Mouse (Mus musculus) CH12F3 (cell line): ENCODE results near the gene Tppp3.

ENCODE experiments used
- in situ Hi-C: fragments of 300-500 bp; cut with MboI; formaldehyde crosslinking; loops from 2 replicates; pipeline ENCODE4 v1.14.3; 2020; ENCODE audit warnings: low sequenced_read_pairs

Gene Tppp3

DNA sequence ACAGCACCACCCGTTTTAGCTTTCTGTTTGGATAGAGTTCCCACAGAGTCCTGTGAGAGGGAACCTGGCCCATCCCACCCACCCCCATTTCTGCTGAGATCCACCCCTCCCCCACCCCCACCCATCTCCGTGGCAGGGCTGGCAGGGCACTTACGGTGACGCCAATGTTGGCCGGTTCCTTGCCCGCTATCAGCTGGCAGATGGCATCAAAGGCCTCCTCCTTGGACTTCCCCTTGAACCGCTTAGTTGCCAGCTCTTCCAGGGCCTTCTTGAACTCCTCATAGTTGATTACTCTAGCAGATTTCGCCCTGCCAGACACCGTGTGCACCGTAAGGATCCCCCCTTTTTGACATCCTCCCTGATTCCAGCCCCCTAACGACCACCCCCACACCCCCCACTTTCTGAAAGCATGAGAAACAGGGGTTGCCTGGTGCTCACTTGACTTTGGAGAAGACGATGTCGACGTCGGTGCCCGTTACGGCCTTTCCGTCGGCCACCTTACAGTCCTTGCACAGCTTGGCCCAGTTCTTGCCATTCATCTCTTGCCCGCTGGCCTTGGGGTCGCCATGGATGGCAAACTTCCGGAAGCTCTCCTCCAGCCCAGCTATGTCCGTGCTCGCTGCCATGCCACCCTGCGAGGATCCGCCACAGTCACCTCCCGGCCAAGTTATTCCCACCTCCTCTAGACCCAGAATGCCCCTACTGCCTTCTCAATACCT, 3.2 kb downstream of the Tppp3 start:
- in situ Hi-C loops: no loop called here

DNA sequence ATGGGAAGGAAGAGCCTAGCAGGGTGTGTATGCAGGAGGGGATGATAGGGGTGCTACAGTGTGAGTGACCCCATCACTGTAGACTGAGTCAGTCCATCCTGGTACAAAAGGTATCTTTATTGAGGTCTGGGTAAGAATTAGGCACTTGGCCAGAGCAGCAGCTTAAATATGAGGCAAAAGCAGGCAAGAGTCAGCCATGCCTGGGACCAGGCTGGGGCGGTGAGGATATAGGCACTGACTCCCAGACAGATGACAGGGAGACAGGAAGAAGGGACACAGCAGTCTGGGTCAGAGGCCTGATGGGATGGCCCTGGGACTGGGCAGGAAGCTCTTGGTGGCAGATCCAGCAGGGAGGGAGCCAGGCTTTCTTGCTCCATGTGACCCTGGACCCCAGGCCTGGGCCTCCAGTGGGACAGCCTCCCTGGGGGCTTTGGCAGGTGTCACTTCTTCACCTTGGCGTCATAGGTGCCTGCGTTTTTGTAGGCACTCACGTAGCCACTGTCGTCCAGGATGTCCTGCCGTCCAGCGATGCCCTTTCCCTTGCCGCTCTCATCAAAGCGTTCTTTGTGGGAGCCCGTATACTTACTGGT, 3.8 kb downstream of the Tppp3 start:
- in situ Hi-C loops: no loop called here

DNA sequence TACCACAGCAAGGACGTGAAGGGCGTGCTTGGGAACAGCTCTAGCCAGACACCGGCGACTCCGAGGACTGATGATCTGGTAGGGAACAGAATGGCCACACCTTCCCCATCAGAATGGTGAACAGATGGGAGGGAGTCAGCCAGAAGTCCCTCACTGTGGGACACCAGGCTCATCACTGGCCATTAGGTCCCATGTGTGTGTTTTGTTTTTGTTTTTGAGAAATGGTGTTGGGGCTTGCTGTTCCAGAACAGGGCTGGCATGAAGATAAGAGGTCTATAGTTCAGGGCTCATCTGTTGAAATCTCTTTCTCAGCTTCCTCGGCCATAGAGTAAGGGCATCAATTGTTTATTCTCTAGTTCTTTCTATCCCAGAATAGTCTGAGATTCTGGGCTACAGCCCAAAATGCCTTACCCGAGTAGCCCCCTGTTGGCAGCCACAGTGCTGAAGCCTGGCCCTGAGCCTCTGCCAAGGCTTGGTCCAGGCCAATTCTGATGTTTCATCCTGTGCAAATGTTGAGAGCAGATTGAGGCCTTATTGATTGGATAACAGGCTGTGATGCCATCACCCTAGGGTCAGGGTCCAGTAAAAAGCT, 4.5 kb downstream of the Tppp3 start:
- in situ Hi-C loops: no loop called here

DNA sequence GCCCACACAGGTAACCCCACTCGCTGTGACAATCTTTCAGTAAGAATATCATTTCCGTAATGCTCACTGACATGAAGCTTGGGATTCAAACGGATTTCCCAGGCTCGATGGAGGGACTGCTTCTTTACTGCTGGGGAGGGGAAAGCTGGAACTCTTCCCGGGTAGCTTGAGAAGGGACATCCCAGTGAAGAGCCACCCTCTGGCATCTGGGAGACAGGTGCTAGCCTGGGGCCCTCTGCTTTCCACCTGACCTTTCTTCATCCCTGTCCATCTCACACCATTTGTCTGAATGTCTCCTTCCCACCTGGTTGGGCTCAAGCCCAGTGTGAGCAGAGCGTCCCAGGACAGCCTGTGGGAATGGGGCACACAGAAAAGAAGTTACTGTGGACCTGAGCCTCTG, 5.1 kb downstream of the Tppp3 start:
- in situ Hi-C loops: no loop called here

DNA sequence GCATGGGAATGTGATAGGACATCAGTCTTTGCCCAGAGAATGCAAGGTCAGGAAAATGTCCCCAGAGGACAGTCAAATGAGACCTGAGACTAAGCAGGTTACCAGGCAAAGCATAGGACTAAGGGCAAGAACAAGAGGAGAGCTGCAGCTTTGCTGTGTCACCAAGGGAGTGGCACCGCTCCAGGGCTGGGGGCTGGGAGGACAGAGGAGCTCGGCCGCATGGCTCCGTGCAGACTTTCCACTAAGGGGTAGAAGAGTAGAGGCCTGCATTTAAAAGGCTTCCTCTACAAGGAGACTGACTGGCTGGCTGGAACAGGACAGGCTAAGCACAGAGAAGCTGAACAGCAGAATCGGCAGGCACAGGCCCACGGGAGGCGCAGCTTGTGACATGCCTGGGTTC, 6.7 kb downstream of the Tppp3 start:
- in situ Hi-C loops: no loop called here

DNA sequence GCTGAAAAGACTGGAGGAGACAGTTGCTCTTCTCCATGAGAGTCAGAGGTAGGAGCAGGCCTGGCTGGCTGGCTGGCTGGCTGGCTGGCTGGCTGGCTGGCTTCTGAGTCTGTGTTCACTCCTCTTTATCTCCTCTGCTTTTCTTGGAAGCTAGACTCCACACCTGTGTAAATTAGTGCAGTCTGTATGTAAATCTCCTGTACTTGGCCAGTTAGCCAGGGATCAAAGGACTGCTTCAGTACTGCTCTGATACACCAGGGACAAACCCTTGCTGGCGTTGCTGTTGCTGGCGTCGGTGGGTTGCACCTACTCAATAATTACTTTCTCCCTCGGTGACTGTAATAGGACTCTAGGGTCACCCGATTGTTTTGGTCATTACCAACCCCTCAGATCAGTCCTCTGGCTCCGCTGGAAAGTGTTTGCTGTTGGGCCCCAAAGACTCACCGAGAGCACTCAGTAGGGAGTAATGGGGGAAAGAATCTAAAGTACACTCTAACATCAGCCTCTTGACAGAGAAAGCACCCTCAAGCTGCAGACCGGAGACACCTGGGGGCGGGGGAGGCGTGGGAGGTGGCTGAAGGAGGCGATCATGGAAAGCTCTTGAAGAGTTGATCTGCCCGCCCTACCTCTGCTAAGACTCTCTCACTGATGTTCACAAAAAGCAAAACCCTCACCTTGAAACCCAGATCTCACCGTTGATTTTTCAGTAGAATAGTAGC, 10.1 kb downstream of the Tppp3 start:
- in situ Hi-C loops: no loop called here

DNA sequence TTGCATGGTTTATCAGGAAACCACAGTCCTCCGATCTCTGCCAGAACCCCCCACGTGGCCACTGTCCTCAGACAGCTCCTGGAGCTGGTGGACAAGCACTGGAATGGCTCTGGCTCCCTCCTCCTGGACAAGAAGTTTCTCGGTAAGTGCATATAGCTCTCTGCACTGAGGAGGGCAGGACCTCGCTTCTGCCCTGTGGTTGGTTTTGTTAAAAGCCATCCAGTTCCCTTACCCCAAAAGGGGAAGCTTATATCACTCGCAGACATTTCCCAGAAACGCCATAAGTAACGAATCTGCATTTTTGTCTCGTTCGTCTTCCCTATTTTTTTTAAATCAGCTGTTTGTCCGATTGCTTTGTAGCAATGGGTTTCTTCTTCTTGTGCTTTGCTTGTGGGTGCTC, 16.1 kb downstream of the Tppp3 start:
- in situ Hi-C loops: no loop called here

DNA sequence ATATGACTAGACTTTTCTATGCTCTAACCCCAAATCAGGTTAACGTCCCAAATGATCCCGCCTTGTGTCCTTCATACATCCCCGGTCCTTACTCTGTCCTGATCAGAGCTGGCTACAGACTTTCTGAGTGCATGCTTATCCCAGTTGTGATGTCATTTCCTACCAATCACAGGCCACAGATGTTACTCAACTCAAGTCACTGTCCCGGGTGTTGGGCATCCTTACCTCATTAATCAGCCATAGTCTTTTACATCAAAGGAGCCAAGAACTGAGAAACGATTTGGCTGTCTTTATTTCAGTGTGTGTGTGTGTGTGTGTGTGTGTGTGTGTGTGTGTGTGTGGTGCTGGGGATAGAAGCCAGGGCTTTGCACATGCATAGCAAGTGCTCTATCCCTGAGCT, 17.2 kb downstream of the Tppp3 start:
- in situ Hi-C loops: no loop called here

DNA sequence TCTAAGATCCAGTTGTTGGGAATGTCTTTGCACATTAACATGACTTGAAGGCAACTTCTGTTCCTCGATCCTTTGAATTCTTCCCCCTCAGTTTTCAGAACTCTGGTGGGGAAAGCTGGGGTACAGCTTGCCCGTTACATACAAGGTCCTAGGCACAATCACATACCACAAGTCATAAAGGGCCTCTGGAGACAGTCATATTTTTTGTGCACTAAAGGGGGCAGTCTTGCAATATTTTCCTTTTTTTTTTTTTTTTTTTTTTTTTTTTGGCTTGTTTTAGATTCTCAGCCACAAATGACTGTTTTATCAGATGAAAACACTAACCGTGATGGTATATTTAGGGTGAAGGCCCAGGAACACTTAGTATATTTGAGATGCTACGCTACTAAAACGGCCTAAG, 18.0 kb downstream of the Tppp3 start:
- in situ Hi-C loops: no loop called here

DNA sequence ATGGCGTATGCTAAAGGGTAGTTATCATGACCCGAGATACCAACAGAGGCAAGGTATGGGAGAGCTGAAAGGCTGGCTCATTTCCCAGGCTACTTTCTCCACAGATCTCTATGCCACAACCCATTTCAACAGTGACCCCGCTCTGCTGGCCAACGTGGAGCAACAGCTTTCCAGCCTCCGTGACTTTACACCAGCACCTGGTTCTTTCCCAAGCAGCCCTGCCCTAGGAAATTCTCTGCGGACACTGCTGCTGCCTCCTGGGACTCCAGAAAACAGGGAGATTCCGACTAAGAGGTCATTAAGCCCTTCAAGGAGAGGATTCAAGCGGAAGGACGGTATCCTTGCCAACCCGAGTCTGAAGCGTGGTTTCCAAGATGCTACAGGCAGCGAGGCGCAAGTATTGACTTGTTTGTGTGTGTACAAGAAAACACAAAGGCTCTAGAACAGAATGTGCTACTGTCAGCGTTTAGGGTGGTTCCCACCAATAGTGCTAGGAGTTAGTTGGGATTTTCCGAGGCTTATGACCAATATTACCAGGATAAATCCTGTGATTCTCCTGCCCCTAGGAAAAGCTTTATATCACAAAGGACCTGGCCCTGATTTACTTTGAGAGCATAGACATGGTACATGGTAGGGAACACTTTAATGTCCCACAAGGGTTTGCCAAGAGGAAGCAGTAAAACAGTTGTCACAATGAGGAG, 19.3 kb downstream of the Tppp3 start:
- in situ Hi-C loops: no loop called here

DNA sequence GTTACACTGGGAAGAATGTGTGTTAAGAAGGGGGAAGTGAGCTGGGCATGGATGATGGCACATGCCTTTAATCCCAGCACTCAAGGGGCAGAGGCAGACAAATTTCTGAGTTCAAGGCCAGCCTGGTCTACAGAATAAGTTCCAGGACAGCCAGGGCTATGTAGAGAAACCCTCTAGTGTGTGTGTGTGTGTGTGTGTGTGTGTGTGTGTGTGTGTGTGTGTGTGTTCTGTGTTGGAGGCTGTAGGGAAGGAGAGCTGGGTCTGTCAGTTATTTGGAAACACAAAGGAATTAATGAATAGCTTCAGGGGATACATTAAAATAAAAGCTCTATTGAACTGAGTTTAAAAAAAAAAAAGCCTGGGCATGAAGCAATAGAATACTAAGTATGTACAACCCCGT, 20.3 kb downstream of the Tppp3 start:
- in situ Hi-C loops: no loop called here

DNA sequence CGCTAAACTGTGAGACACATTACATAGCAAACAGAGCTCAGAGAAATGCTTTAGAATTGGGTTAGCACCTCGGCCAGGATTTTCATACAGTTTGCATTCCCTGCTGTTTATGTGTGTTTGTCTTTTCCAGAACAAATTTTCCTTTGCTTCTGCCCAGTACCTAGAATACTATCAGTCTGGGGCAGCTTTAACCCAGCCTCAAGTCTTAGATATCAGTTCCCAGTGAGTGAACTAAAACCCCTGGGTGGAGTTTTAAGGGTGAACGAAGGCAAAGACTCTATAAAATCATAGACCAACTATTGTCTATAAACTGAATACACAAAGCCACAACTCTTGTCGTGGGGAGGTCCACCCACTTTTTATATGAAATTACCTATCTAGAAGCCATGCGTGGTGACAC, 22.7 kb downstream of the Tppp3 start:
- in situ Hi-C loops: no loop called here

DNA sequence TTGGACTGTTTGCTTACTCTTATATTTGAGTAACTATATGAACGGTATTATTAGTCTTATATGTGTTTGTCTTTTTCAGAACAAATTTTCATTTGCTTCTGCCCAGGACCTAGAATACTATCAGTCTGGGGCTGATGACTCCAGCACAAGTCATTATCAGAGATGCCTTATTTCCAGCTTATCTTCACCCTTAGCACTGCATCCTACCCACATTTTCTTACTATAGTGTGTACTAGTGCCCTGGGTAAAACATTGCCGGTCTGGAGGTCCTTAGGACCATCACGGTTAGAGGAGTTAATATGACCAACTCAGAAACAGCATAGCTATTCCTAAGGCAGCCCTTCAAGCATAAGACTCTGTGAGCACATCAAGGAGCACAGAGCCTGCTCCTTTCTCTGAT, 23.1 kb downstream of the Tppp3 start:
- in situ Hi-C loops: no loop called here

DNA sequence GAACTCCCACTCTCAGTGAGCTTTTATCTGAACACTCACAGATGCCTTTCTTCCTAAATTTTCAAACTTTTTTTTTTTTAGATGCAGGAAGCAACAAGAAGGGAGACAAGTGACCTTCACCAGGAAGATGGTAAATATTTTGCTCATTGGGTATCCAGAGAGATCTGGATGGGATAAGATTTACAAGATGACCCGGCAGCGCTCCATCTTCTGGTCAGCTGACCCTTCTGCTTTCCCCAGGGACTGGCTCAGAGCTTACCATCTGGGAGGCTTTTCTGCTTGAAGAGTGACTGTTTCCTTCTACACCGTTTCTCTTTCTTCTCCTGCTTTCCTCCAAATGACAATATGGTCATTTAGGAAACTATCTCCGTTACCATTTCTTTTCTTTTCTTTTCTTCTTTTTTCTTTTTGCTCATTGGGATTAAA, 25.2 kb downstream of the Tppp3 start:
- in situ Hi-C loops: no loop called here

DNA sequence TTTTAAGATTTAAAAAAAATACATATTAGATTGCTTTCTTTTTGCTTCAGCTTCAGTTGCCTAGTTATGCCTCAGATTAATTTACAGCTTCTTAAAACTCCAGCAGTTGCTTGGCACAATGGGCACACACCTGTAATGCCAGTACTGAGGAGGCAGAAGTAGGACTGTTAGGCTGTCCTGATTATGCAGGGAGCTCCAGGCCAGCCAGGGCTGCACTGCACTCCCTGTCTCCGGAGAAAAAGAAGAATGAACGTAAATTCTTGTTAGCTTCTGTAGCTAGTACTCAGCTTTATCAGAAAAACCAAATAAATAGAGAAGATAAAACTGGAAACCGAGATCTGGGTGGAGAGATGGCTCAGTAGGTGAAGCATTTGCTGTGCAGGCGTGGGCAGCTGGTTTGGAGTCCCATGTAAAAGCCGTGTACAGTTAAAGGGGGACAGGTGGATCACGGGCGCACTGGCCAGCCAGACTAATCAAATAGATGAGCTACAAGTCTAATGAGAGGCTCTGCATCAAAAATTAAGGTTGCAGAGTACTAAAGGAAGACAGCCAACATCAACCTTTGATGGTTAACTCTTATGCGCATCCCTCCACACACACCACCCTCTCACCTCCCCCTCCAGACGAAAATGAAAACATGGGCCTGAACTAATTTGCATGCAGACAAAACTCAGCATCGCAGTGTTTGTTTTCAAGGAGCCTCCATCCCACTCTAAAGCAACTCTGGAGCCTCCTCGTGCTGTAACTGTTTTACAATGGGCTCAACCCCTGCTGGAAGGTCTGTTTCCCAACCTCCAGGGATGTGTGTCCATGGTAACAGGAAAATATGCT, 25.8 kb downstream of the Tppp3 start:
- in situ Hi-C loops: no loop called here

DNA sequence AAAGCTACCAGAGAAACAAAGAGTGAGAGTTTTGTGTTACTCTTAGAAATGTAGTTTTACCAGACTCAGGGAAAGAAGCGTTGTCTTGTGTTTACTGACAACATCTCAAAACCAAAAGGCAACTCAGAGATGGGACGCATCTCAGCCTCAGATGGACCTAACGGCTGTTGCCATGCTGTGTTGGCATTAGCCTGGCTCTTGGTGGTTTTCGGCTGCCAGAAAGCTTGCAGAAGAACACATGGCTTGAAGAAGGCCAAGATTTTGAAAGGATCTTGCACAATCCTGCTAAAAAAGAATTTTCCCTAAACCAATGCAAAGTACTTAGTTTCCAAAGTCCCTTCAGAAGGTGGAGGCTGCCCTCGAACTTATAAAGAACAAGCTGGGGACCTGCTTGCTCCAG, 28.7 kb downstream of the Tppp3 start:
- in situ Hi-C loops: no loop called here

DNA sequence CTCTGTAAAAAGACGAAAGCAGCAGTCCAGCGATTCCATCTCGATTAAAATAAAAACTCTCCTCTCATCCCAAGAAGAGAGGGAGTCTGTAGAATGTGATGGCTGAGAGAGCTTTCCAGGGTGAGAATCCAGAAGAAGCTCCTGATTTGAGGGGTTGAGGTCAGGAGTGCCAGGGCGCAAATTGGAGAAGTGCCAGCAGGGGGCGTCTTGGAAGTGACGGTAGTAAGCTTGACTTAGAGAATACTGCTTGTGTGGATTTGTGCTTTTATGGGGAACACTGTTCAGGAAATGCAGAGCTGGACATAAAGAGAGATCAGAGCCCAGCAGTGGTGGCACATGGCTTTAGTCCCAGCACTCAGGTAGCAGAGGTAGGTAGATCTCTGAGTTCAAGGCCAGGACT, 29.9 kb downstream of the Tppp3 start:
- in situ Hi-C loops: no loop called here

DNA sequence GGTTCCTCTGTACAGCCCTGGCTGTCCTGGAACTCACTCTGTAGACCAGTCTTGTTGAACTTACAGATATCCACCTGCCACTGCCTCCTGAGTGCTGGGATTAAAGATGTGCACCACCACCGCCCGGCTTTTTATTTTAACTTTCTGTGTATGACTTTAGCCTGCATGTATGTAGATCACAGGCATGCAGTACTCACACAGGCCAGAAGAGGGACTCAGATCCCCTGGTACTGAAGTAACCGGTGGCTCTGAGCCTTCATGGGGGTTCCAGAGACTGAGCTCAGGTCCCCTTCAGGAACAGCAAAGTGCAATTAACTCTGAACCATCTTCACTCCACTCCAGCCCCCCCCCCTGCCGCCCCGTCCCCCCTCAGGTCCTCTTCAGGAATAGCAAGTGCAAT, 32.5 kb downstream of the Tppp3 start:
- in situ Hi-C loops: no loop called here

DNA sequence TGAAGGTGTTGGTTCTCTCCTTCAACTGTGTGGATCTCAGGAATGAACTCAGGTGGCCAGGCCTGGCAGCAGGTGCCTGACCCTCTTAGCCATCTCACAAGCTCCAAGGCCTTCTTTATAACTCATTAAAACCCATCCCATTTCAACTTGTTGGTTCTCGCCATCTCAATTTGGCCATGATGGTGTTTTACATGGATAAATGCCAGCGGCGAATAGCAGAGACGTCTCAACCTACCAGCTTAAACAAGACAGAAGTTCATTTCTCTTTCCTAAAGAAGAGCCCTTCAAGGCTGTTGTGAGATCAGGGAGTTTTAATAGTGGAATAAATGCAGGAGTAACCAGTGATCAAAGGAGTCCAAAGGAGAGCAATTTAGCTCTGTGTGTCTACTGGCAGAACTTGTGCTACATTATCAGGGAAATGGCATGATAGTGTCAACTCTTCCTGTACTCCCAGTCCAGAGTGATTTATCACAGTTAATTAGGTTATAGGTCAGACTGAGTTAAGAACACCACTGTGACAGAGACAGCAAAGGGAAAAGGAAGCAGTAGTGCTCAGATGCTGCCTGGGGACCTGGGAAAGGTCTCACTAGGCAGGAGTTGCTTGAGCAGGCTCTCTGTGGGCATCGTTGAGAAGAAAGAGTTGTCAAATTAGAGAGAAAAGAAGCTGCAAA, 34.1 kb downstream of the Tppp3 start:
- in situ Hi-C loops: no loop called here

DNA sequence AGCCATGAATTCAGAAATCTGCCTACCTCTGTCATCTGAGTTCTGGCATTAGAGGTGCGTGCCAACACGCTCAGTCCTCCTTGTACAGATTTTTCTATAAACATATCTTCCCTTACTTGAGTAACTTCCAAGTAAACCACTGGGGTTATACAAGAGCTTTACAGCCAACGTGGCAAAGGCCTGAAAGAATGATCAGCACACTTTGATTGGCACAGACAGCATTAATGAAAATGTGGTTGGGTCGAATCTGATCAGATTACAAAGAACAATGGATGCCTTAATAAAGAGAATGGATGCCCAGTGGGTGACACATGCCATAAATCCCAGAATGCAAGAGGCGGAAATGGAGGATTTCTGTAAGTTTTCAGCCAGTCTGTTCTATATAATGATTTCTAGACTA, 35.1 kb downstream of the Tppp3 start:
- in situ Hi-C loops: no loop called here
